Mouse (Mus musculus): ENCODE results near the gene Aox1.
"Not testable (repeated sequence)": the region's sequence is repeated elsewhere in the genome, so short reads cannot be mapped to it uniquely, and the experiment has no call there.

The Aox1 gene

DNA sequence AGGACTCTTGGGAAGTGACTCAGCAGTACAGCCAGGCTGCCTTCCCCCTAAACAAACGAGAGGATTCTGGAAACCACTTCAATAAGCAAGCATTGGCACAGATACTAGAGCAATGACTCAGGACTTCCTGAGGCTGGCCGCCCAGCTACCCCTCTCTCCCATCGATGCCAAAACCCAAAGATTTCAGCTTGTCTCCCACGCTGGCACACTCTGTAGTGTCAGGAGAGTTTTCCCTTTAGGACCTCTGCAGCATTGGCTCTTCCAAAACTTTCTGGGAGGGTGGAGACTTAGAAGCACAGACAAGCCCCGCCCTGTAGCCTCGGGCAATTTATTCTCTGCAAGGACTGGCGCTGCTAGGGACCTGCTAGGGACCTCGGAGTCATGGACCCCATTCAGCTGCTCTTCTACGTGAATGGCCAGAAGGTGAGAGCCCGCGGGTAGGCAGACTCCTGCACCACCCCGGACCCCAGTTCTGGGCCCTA lies at the start of gene Aox1:
Aox1 (plus strand) TSS at position 296 of the 482 bp plus-strand sequence.
- DNase-seq (ENCODE audit: low spot score): no peak

DNA sequence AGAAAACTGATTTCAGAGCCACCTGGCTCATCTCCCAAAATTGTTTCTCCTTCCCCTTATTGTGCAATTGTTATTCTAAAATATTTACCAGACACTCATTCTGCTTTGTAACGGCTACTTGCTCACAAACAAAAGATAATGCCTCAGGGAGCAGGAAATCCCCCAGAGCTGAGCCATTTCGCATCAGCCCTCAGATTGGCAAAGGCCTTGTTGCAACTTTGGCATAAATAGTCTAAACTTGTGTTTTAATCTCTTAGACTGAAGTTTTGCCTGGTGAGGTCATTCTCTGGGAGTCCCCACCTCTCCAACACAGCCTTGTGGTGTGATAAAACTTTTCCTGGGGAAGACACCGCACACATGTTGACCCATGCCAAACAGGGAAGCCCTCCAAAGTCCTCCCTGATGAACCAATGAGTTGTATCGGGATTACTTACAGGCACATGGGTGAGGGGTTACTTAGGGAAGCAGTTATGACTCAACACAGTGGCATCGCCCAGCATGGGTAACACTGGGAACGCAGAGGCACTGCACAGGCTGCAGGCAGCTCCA lies 40.6 kb upstream of the Aox1 start:
- DNase-seq (ENCODE audit: low spot score): no peak

DNA sequence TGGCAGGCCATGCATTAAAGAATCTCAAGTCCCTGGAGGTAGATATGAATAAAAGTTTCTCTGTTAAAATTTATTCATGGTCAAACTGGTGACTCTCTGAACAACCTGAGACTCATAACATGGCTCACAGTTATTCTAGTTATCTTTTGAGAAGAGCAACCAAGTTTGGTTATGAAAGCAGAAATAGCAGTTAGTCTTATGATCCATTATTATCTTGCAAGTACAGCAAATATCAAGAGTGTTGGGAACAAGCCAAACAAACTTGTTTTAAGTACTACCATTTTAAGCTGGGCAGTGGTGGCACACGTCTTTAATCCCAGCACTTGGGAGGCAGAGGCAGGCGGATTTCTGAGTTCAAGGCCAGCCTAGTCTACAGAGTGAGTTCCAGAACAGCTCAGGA lies 38.5 kb upstream of the Aox1 start:
- DNase-seq (ENCODE audit: low spot score): no peak

- peak; percentile 91 for DNase-seq (ENCODE audit: low spot score)
These were observed 34.1 kb upstream of the Aox1 start, which contains the start of gene Sgo2a for GRCm38 (mm10) chr1:57995432-57996132. Gene Sgo2a, plus strand, starts transcription at chr1:57995971.

- DNase-seq (ENCODE audit: low spot score): no peak
These were observed 33.6 kb upstream of the Aox1 start for GRCm38 (mm10) chr1:57996133-57996615.

DNA sequence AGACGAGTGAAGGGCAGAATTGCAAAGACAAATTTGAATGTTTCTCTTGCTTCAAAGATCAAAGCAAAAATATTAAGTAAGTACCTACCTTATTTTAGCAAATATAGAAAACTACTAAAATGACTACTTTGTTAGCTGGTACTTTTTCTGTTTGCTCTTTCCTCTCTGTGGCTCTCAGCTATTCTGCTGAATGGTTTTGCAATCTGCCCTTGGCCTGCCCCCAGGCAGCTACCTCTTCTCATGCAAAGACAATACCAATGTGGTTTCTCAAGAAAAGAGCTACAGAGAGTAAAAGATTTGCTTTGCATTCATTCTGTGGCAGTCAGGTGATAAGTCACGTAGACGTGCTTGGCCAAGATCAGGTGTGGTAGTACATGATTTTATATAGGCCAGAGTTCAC lies 31.6 kb upstream of the Aox1 start:
- no peak for DNase-seq (ENCODE audit: low spot score)

DNA sequence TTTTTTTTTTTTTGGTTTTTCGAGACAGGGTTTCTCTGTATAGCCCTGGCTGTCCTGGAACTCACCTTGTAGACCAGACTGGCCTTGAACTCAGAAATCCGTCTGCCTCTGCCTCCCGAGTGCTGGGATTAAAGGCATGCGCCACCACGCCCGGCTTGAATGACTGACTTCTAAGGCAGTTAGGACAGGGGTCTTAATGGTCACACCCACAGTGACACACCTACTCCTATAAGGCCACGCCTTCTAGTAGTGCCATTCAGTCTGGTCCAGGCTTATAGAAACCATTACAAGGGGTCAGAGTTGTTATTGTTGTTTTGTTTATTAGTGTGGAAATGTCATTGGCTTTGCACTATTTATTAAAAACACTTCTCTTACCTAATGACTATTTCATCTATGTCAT lies 23.3 kb upstream of the Aox1 start:
- not testable (repeated sequence) for DNase-seq (ENCODE audit: low spot score)

- no peak for DNase-seq (ENCODE audit: low spot score)
These were observed 10.9 kb upstream of the Aox1 start, which contains the start of gene Kctd18 for GRCm38 (mm10) chr1:58018856-58019255. Gene Kctd18, minus strand, starts transcription at chr1:58018956.

- DNase-seq (ENCODE audit: low spot score): no peak
These were observed 2.0 kb upstream of the Aox1 start for GRCm38 (mm10) chr1:58027707-58028106.

- no peak for DNase-seq (ENCODE audit: low spot score)
These were observed 583 bp downstream of the Aox1 start for GRCm38 (mm10) chr1:58030156-58030871.

- peak; percentile 18 for DNase-seq (ENCODE audit: low spot score)
These were observed 1.5 kb downstream of the Aox1 start for GRCm38 (mm10) chr1:58031160-58031769.

DNA sequence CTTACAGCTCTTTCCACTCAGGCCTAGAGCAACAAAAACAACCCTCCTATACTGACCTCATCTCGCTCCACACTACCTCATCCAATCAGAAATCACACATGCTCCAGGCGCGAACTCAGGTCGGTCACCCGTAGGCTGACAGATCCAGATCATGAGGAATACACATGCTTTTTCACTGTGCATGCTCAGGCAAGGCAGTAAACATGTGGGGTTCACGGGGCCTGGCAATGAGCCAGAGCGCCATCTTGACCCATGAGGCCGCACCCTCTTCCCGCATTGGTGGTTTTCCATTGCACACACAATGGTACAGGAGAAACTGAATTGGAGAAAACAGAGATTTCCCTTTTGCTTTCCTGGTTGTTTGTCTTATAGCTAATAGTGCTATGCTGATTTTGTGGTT lies 7.6 kb downstream of the Aox1 start:
- DNase-seq (ENCODE audit: low spot score): not testable (repeated sequence)

- no peak for DNase-seq (ENCODE audit: low spot score)
These were observed 15.3 kb downstream of the Aox1 start for GRCm38 (mm10) chr1:58045076-58045475.

- DNase-seq (ENCODE audit: low spot score): no peak
These were observed 15.8 kb downstream of the Aox1 start for GRCm38 (mm10) chr1:58045546-58045945.

DNA sequence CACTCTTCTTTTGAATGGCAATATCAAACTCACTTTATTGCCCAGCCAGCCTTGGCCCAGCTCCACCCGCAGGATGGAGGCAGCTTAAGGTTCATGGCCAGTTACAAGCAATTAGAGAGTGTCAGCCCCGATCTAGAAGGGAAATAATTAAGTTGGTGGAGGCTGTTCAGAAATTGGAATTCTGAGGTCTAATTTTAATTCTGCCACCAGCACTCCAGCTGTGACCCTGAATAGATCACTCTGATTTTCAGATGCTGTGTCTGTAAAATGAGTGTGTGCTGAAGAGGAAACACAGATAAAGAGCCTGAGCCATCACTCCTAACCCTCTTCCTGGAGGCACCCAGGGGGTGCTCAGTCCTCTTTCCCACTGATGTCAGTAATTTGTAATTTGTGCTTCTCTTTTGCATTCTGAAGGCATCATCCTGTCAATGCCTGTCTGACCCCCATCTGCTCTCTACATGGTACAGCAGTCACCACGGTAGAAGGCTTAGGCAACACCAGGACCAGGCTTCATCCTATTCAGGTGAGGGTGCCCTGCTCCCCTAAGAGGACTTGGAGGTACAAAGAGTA lies 17.1 kb downstream of the Aox1 start:
- DNase-seq (ENCODE audit: low spot score): no peak

DNA sequence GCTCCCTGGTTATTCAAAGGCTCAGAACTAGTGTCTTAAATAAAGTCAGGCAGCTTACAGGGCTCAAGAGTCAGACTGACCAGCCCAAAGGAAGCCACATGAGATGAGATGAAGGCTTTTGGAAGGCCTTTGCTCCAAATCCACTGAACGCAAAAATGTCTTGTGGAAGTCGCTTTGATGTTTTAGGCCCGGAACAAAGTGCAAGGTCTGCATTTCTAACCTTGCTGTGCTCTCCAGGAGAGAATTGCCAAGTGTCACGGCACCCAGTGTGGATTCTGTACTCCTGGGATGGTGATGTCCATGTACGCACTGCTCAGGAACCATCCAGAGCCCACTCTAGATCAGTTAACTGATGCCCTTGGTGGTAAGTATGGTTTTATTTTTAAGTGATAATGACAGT lies 19.4 kb downstream of the Aox1 start:
- DNase-seq (ENCODE audit: low spot score): no peak

DNA sequence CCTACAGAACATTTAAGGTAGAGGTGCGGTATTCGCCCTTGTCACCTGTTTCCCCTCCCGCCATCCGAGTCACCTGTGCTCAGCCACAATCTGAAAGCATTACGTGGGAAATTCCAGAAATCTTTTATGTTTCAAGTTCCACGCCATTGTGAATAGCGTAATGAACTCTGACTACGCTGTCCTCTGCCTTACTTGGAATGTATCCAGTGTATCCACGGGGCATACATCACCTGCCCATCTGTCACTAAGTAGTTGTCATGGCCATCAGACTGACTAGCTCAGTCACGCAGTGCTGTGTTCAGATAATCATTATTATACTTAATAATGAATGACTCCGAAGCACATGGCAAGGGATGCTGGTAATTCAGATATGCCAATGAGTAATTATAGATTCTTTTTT lies 25.9 kb downstream of the Aox1 start:
- no peak for DNase-seq (ENCODE audit: low spot score)

- DNase-seq (ENCODE audit: low spot score): no peak
These were observed 26.5 kb downstream of the Aox1 start for GRCm38 (mm10) chr1:58056074-58056807.

DNA sequence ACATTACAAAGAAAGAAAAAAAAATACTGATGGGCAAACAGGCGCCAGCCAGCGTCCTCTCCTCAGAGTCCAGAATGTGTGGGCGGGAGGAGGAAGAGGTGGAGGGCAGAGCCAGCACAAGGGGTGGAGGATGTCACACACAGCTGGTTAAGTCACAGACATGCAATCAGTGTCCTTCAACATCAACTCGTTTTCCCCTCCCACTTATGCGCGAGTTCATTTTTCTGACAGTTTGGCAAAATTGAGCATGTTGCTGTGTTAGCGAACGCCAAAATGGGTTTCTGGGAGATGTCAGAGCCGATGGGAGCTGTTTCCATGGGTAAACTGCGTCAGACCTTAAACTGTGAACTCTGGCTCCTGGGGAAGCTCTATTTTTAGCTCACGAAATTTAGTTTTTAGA lies 27.2 kb downstream of the Aox1 start:
- no peak for DNase-seq (ENCODE audit: low spot score)

- no peak for DNase-seq (ENCODE audit: low spot score)
These were observed 29.1 kb downstream of the Aox1 start for GRCm38 (mm10) chr1:58058846-58059245.

DNA sequence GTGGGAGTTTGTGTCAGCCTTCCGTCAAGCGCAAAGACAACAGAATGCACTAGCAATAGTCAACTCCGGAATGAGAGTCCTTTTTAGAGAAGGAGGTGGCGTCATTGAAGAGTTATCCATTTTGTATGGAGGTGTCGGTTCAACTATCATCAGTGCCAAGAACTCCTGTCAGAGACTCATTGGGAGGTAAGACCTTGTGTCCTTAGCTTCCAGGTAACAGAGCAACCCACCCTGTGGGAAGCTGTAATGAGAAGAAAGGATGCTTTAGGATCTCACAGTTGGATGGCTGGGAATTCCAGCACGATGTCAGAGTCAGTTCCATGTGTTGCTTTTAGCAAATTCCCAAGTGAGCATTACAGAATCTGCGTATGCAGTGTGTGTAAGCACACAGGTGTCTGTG lies 32.4 kb downstream of the Aox1 start:
- no peak for DNase-seq (ENCODE audit: low spot score)
